Mouse (Mus musculus) G1E (cell line): Measurements from ENCODE around the gene Fmnl2. TPM values are rescaled to one million over a fixed set of nuclear protein-coding genes. Genes with fewer than 3 reads are reported as not detected.

Experiments
- ATAC-seq: 2 replicates; pipeline ENCODE4 v1.8.0; 2016; ENCODE audit warnings: mild to moderate bottlenecking; ENCODE audit not compliant: insufficient number of reproducible peaks, poor library complexity, low FRiP score, severe bottlenecking; ENCODE audit errors: extremely low read depth
- DNase-seq: peaks from one replicate; pipeline ENCODE4 v3.0.0; 2012; ENCODE audit warnings: low spot score
- H3K27me3 ChIP-seq: 2 replicates; pipeline ENCODE4 v1.6.1; 2012; ENCODE audit warnings: mild to moderate bottlenecking, low read length, inconsistent platforms; ENCODE audit not compliant: insufficient read depth
- H3K36me3 ChIP-seq: replicated peaks from 2 replicates; pipeline ENCODE3; 2012; ENCODE audit warnings: mild to moderate bottlenecking, inconsistent platforms
- H3K4me1 ChIP-seq: 2 replicates; pipeline ENCODE4 v1.6.1; 2012; ENCODE audit warnings: low read depth, low read length, inconsistent platforms, mixed read lengths; ENCODE audit not compliant: insufficient read depth
- H3K4me3 ChIP-seq: 2 replicates; pipeline ENCODE4 v1.5.1; 2012; ENCODE audit warnings: low read depth, mild to moderate bottlenecking, inconsistent platforms, low read length, moderate library complexity, mixed read lengths
- H3K9me3 ChIP-seq: replicated peaks from 2 replicates; pipeline ENCODE4 v1.6.1; 2012; ENCODE audit warnings: inconsistent platforms
- CTCF ChIP-seq: IDR thresholded peaks from 2 replicates; pipeline ENCODE4 v1.5.1; 2012; ENCODE audit warnings: low read depth, low read length, inconsistent platforms, mixed read lengths
- GATA1 ChIP-seq: IDR thresholded peaks from 2 replicates; pipeline ENCODE4 v1.6.1; 2012; ENCODE audit warnings: borderline replicate concordance, low read length, inconsistent platforms, mixed read lengths
- GATA2 ChIP-seq: IDR thresholded peaks from 2 replicates; pipeline ENCODE4 v1.6.1; 2012; ENCODE audit warnings: low read depth, low read length, inconsistent platforms, borderline replicate concordance
- POLR2AphosphoS5 ChIP-seq: IDR thresholded peaks from 2 replicates; pipeline ENCODE4 v1.6.1; 2012; ENCODE audit warnings: low read depth, low read length, inconsistent platforms; ENCODE audit not compliant: insufficient replicate concordance
- TAL1 ChIP-seq: conservative IDR thresholded peaks from 2 replicates; pipeline ENCODE4 v1.6.1; 2012; ENCODE audit warnings: low read depth, low read length, inconsistent platforms, mixed read lengths
- polyA plus RNA-seq: library from polyadenylated mRNA; stranded (reverse); fragments of >175 nt; gene quantifications from 2 replicates; pipeline ENCODE4 v1.2.3, GENCODE M21; 2012
- total RNA-seq, 2 experiments: library from RNA; stranded (forward) in 1 of 2; stranded (reverse) in 1 of 2; fragments of 200-1000 nt in 1 of 2; fragments of >200 nt in 1 of 2; fragmentation: Nextera tagmentation in 1 of 2; gene quantifications; 2 replicates each; pipeline ENCODE4 v1.2.3; 2014 to 2017

Fmnl2 gene
- total and polyA plus RNA-seq, 3 experiments = not detected

- no peak for TF ChIP-seq TAL1
- no peak for TF ChIP-seq GATA1
- TF ChIP-seq GATA2 = no peak
- TF ChIP-seq CTCF = no peak
- TF ChIP-seq POLR2AphosphoS5 = no peak
- no peaks in the 10 kb centered on the region for H3K9me3 ChIP-seq
- no peaks in the 10 kb centered on the region for H3K36me3 ChIP-seq
- ATAC-seq (no peak), DNase-seq (no peak)
- H3K27me3 ChIP-seq = no peaks in the 10 kb centered on the region
- H3K4me3 ChIP-seq = no peak overlapping the region
- H3K4me1 ChIP-seq = no peaks in the 10 kb centered on the region
These were observed 103.0 kb downstream of the Fmnl2 start for GRCm38 (mm10) chr2:52960697-52961096.

- H3K4me1 ChIP-seq = no peaks in the 10 kb centered on the region
- no peaks in the 10 kb centered on the region for H3K9me3 ChIP-seq
- ATAC-seq = no peak
- DNase-seq = no peak
- H3K4me3 ChIP-seq = no peak overlapping the region
- no peaks in the 10 kb centered on the region for H3K36me3 ChIP-seq
- TF ChIP-seq POLR2AphosphoS5 = no peak
- no peak for TF ChIP-seq GATA1
- no peak for TF ChIP-seq GATA2
- no peak for TF ChIP-seq CTCF
- TF ChIP-seq TAL1 = no peak
- no peaks in the 10 kb centered on the region for H3K27me3 ChIP-seq
These were observed 105.8 kb downstream of the Fmnl2 start for GRCm38 (mm10) chr2:52963439-52963838.

GRCm38 (mm10) chr2:52964386-52964928 lies 106.8 kb downstream of the Fmnl2 start:
- Histone ChIP-seq H3K4me1 (no peaks in the 10 kb centered on the region), H3K36me3 (no peaks in the 10 kb centered on the region), H3K9me3 (no peaks in the 10 kb centered on the region), H3K4me3 (no peak overlapping the region), H3K27me3 (no peaks in the 10 kb centered on the region)
- TF ChIP-seq POLR2AphosphoS5 (no peak), TAL1 (no peak), GATA1 (no peak), GATA2 (no peak), CTCF (no peak)
- no peak for ATAC-seq
- no peak for DNase-seq

GRCm38 (mm10) chr2:52966227-52966626 lies 108.6 kb downstream of the Fmnl2 start:
- ATAC-seq (no peak), DNase-seq (no peak)
- no peak overlapping the region for H3K4me3 ChIP-seq
- H3K9me3 ChIP-seq = no peaks in the 10 kb centered on the region
- no peaks in the 10 kb centered on the region for H3K4me1 ChIP-seq
- H3K36me3 ChIP-seq = no peaks in the 10 kb centered on the region
- H3K27me3 ChIP-seq = no peaks in the 10 kb centered on the region
- TF ChIP-seq CTCF (no peak), GATA2 (no peak), TAL1 (no peak), GATA1 (no peak), POLR2AphosphoS5 (no peak)

GRCm38 (mm10) chr2:52966820-52967460 lies 109.3 kb downstream of the Fmnl2 start:
- TF ChIP-seq POLR2AphosphoS5 = no peak
- Histone ChIP-seq H3K36me3 (no peaks in the 10 kb centered on the region), H3K4me3 (no peak overlapping the region), H3K9me3 (no peaks in the 10 kb centered on the region), H3K4me1 (no peaks in the 10 kb centered on the region), H3K27me3 (no peaks in the 10 kb centered on the region)
- DNase-seq = no peak
- ATAC-seq = no peak

GRCm38 (mm10) chr2:52967461-52967823 lies 109.8 kb downstream of the Fmnl2 start:
- no peak for TF ChIP-seq TAL1
- TF ChIP-seq GATA2 = no peak
- no peak for TF ChIP-seq POLR2AphosphoS5
- TF ChIP-seq GATA1 = no peak
- TF ChIP-seq CTCF = no peak
- DNase-seq = no peak

GRCm38 (mm10) chr2:52968884-52969283 lies 111.2 kb downstream of the Fmnl2 start:
- no peak for ATAC-seq
- Histone ChIP-seq H3K4me3 (no peak overlapping the region), H3K36me3 (no peaks in the 10 kb centered on the region), H3K9me3 (no peaks in the 10 kb centered on the region), H3K4me1 (no peaks in the 10 kb centered on the region), H3K27me3 (no peaks in the 10 kb centered on the region)
- no peak for DNase-seq
- TF ChIP-seq GATA1 = no peak
- TF ChIP-seq CTCF = no peak
- no peak for TF ChIP-seq POLR2AphosphoS5
- no peak for TF ChIP-seq TAL1
- TF ChIP-seq GATA2 = no peak

More at GRCm38 (mm10) chr2:52967461-52967823, 109.8 kb downstream of the Fmnl2 start:
- H3K4me3 ChIP-seq = no peak overlapping the region
- H3K27me3 ChIP-seq = no peaks in the 10 kb centered on the region
- H3K36me3 ChIP-seq = no peaks in the 10 kb centered on the region
- no peaks in the 10 kb centered on the region for H3K4me1 ChIP-seq
- no peaks in the 10 kb centered on the region for H3K9me3 ChIP-seq
- no peak for ATAC-seq
